Mouse (Mus musculus) ES-E14 (cell line): ENCODE measurements around the gene Foxd1. TPM values are rescaled to one million over a fixed set of nuclear protein-coding genes. Genes with fewer than 3 reads are reported as not detected.

Experiments
- DNase-seq: peaks from one replicate; pipeline ENCODE4 v3.0.0-alpha.2; 2013; ENCODE audit warnings: low read depth, low spot score
- H3K27ac ChIP-seq: 2 replicates; pipeline ENCODE4 v1.5.1; 2012; ENCODE audit warnings: low read depth, mild to moderate bottlenecking, low read length, moderate library complexity, mixed read lengths; ENCODE audit not compliant: poor library complexity, insufficient read depth, severe bottlenecking
- H3K36me3 ChIP-seq: 2 replicates; pipeline ENCODE4 v1.6.1; 2012; ENCODE audit warnings: mild to moderate bottlenecking, low read length, moderate library complexity, mixed read lengths; ENCODE audit not compliant: control insufficient read depth, poor library complexity, insufficient read depth, severe bottlenecking
- H3K4me1 ChIP-seq, 2 experiments: fragments of 150-350 bp in 1 of 2; sonication (generic) in 1 of 2; 2 replicates each; pipeline ENCODE4 v1.6.1; 2012; ENCODE audit warnings: low read length in 2 of 2, mild to moderate bottlenecking in 1 of 2, mixed read lengths in 1 of 2; ENCODE audit not compliant: control insufficient read depth in 2 of 2, insufficient read depth in 2 of 2, poor library complexity in 1 of 2
- H3K4me3 ChIP-seq, 2 experiments: fragments of 150-350 bp in 1 of 2; sonication (generic) in 1 of 2; 2 replicates each; pipeline ENCODE4 v1.5.1; 2012; ENCODE audit warnings: low read length in 2 of 2, low read depth in 1 of 2, mild to moderate bottlenecking in 1 of 2, mixed read lengths in 1 of 2; ENCODE audit not compliant: insufficient read depth in 1 of 2, poor library complexity in 1 of 2, severe bottlenecking in 1 of 2
- H3K9ac ChIP-seq: 2 replicates; pipeline ENCODE4 v1.6.1; 2012; ENCODE audit warnings: low read depth, mild to moderate bottlenecking, low read length, mixed read lengths; ENCODE audit not compliant: poor library complexity, insufficient read depth, severe bottlenecking
- H3K9me3 ChIP-seq: fragments of 150-350 bp; sonication (generic); 2 replicates; pipeline ENCODE4 v1.6.1; 2012; ENCODE audit warnings: low read depth, mild to moderate bottlenecking, low read length; ENCODE audit not compliant: control insufficient read depth, insufficient read depth
- CHD2 ChIP-seq: IDR thresholded peaks from 2 replicates; pipeline ENCODE4 v1.6.1; 2014; ENCODE audit warnings: mild to moderate bottlenecking, low read depth, low read length, inconsistent platforms
- HCFC1 ChIP-seq: IDR thresholded peaks from 2 replicates; pipeline ENCODE4 v1.6.1; 2012; ENCODE audit warnings: low read length, inconsistent platforms, borderline replicate concordance; ENCODE audit not compliant: insufficient read depth
- MAFK ChIP-seq: IDR thresholded peaks from 2 replicates; pipeline ENCODE4 v1.6.1; 2014; ENCODE audit warnings: mild to moderate bottlenecking, low read depth, low read length, inconsistent platforms; ENCODE audit not compliant: insufficient read depth
- ZC3H11A ChIP-seq: IDR thresholded peaks from 2 replicates; pipeline ENCODE4 v1.6.1; 2012; ENCODE audit warnings: low read depth, mild to moderate bottlenecking, inconsistent platforms, low read length, borderline replicate concordance
- ZNF384 ChIP-seq: IDR thresholded peaks from 2 replicates; pipeline ENCODE4 v1.6.1; 2012; ENCODE audit warnings: low read depth, low read length, inconsistent platforms
- in situ Hi-C, 2 experiments: fragments of 600-800 bp; cut with MboI; formaldehyde crosslinking; loops; one replicate each; pipeline ENCODE4 v1.15.1; 2025; ENCODE audit warnings: low sequenced_read_pairs in 2 of 2, inconsistent platforms in 1 of 2; ENCODE audit not compliant: unreplicated experiment in 2 of 2
- total RNA-seq: library from RNA; depleted of rRNA; stranded (reverse); fragments of 300-350 nt; gene quantifications from 2 replicates; pipeline ENCODE4 v1.2.3, GENCODE M21; 2012

Gene Foxd1
- total RNA-seq, 1 experiment, result 0.22 TPM

DNA sequence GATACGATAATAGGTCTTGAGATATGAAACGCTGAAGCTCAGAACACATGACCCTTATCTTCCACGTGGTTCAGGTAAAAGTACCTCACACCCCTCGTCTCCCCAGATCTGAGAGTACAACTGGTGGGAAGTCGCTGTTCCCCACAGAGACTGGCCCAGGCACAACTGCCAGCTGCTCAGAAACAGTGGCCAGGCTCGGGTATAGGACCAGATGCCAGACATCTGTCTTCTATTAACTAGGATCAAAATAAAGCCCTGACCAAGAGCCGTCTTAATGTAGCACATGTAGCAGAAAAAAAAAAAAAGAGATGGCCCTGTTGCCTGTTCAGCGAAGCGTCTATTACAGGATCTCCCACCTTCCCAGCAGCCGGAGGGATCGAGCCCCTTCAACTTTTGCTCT lies 29.0 kb upstream of the Foxd1 start:
- H3K36me3 ChIP-seq, result no peaks in the 10 kb centered on the region
- in situ Hi-C loops, result no loop called here
- no peaks in the 10 kb centered on the region for H3K4me1 ChIP-seq
- H3K4me3 ChIP-seq, result no peak overlapping the region
- H3K9ac ChIP-seq, result no peak overlapping the region
- no peak for DNase-seq
- H3K27ac ChIP-seq, result no peak overlapping the region
- TF ChIP-seq CHD2 (no peak), HCFC1 (no peak), MAFK (no peak), ZNF384 (no peak)
- no peaks in the 10 kb centered on the region for H3K9me3 ChIP-seq

DNA sequence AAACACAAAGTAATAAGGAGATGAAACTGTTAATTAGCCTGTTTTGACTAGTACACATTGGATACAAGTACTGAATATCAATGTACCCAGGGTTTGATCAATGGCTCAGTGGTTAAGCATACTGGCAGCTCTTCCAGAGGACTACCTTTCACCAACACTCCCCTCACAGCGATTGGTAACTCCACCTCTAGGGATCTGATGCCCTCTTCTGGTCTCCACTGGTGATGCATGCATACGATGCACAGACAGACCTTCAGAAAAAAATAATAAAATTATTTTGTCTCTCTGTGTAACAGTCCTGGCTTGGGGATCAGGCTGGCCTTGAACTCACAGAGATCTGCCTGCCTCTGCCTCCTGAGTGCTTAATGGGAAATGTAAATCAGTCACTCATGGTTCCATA lies 21.9 kb upstream of the Foxd1 start:
- Histone ChIP-seq H3K9ac (no peak overlapping the region), H3K4me3 (no peak overlapping the region), H3K27ac (no peak overlapping the region), H3K9me3 (peaks cover 3% of the 10 kb centered on the region; the same call in 1 of the 2 replicates), H3K4me1 (no peaks in the 10 kb centered on the region), H3K36me3 (no peaks in the 10 kb centered on the region)
- in situ Hi-C loops, result no loop called here
- TF ChIP-seq CHD2, result no peak
- no peak for TF ChIP-seq ZNF384
- TF ChIP-seq MAFK, result no peak
- TF ChIP-seq ZC3H11A, result no peak
- no peak for TF ChIP-seq HCFC1
- DNase-seq, result no peak

DNA sequence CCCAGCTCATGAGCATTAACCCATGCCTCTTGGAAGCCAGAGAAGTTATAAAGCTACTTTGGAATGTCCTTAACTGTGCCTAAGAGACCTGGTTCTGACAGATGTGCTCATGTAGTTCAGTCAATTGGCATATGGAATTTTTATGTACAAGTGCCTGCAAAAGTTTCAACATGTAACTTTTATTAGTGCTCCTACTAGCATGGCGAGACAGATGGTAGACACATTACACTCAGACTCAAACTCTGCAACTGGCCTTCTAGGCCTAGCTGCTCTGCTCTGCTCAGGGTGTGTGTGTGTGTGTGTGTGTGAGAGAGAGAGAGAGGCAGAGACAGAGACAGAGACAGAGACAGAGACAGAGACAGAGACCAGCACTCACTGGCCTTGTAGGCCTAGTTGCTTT lies 17.8 kb upstream of the Foxd1 start:
- TF ChIP-seq CHD2 (no peak), HCFC1 (no peak), MAFK (no peak), ZC3H11A (no peak), ZNF384 (no peak)
- H3K36me3 ChIP-seq, result no peaks in the 10 kb centered on the region
- no peak overlapping the region for H3K4me3 ChIP-seq
- H3K9ac ChIP-seq, result no peak overlapping the region
- no peaks in the 10 kb centered on the region for H3K4me1 ChIP-seq
- H3K9me3 ChIP-seq, result no peaks in the 10 kb centered on the region
- no peak overlapping the region for H3K27ac ChIP-seq
- DNase-seq, result no peak
- in situ Hi-C loops, result no loop called here

- Histone ChIP-seq H3K4me3 (no peak overlapping the region), H3K27ac (no peak overlapping the region), H3K36me3 (no peaks in the 10 kb centered on the region), H3K9me3 (no peaks in the 10 kb centered on the region), H3K9ac (no peak overlapping the region), H3K4me1 (no peaks in the 10 kb centered on the region)
- DNase-seq, result no peak
- no peak for TF ChIP-seq ZC3H11A
- TF ChIP-seq CHD2, result no peak
- TF ChIP-seq MAFK, result no peak
- TF ChIP-seq HCFC1, result no peak
- TF ChIP-seq ZNF384, result no peak
- in situ Hi-C loops, result no loop called here
Observed at GRCm38 (mm10) chr13:98340506-98340905, 13.5 kb upstream of the Foxd1 start.

DNA sequence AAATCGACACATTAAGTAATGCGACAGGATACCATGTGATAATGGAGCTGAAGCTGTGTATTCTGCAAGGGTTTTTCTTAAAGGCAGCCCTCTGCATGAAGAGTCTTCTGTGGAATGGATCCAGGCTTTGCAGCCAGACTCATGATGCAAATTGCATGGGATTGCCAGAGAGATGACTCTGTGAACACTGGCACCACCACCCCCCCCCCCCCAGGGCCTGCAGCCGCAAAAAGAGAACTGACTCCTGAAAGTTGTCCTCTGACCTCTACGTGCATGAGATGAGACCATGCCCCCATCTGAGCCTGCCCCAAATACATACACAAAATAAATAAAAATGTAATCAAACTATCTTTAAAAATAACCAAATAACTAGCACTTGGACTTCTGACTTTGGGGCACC lies 4.6 kb upstream of the Foxd1 start:
- in situ Hi-C loops, result no loop called here
- TF ChIP-seq HCFC1 (no peak), ZC3H11A (no peak), MAFK (no peak), ZNF384 (no peak), CHD2 (no peak)
- Histone ChIP-seq H3K36me3 (no peaks in the 10 kb centered on the region), H3K9me3 (no peaks in the 10 kb centered on the region), H3K4me1 (no peaks in the 10 kb centered on the region), H3K27ac (no peak overlapping the region), H3K9ac (no peak overlapping the region), H3K4me3 (no peak overlapping the region)
- no peak for DNase-seq
